Mouse (Mus musculus) liver, embryonic 14.5 days (tissue): ENCODE data around the gene Ptpa. TPM values are rescaled to one million over a fixed set of nuclear protein-coding genes. Genes with fewer than 3 reads are reported as not detected.
"Not testable (repeated sequence)": the region's sequence is repeated elsewhere in the genome, so short reads cannot be mapped to it uniquely, and the experiment has no call there.

Experiments
- ATAC-seq: fragments of 200-750 bp; cut with Nextera tagmentation; 2 replicates; pipeline ENCODE4 v1.8.0; 2017; ENCODE audit warnings: moderate number of reproducible peaks, mild to moderate bottlenecking, moderate library complexity; ENCODE audit not compliant: insufficient read depth
- DNase-seq, 3 experiments: peaks; one replicate each; pipeline ENCODE4 v3.0.0-alpha.2; 2012 to 2013; ENCODE audit warnings: low read depth in 3 of 3, low spot score in 3 of 3
- H3K27ac ChIP-seq: fragments of 300-500 bp; sonication (generic); 2 replicates; pipeline ENCODE4 v1.5.1; 2014; ENCODE audit warnings: moderate library complexity, mild to moderate bottlenecking, control low read depth, inconsistent platforms
- H3K27me3 ChIP-seq: fragments of 300-500 bp; sonication (generic); 2 replicates; pipeline ENCODE4 v1.6.1; 2014; ENCODE audit warnings: mild to moderate bottlenecking, low read length, moderate library complexity; ENCODE audit not compliant: control insufficient read depth, insufficient read depth
- H3K36me3 ChIP-seq: fragments of 300-500 bp; sonication (generic); replicated peaks from 2 replicates; pipeline ENCODE4 v1.6.1; 2014; ENCODE audit warnings: low read depth; ENCODE audit not compliant: control insufficient read depth, insufficient read depth
- H3K4me1 ChIP-seq, 2 experiments: fragments of 200-500 bp in 1 of 2; fragments of 300-500 bp in 1 of 2; sonication (generic) in 1 of 2; replicated peaks; 2 replicates each; pipeline ENCODE4 v1.6.1; 2012 to 2014; ENCODE audit warnings: antibody characterized with exemption in 1 of 2, inconsistent platforms in 1 of 2, low read length in 1 of 2; ENCODE audit not compliant: control insufficient read depth in 2 of 2, insufficient read depth in 2 of 2
- H3K4me2 ChIP-seq: fragments of 300-500 bp; sonication (generic); 2 replicates; pipeline ENCODE4 v1.6.1; 2014; ENCODE audit warnings: low read depth, mild to moderate bottlenecking, control low read depth, moderate library complexity
- H3K4me3 ChIP-seq, 2 experiments: fragments of 200-500 bp in 1 of 2; fragments of 300-500 bp in 1 of 2; sonication (generic) in 1 of 2; 2 replicates each; pipeline ENCODE4 v1.5.1; 2012 to 2014; ENCODE audit warnings: low read depth in 2 of 2, low read length in 2 of 2, mild to moderate bottlenecking in 2 of 2, control low read depth in 1 of 2, inconsistent platforms in 1 of 2, moderate library complexity in 1 of 2; ENCODE audit not compliant: insufficient read depth in 1 of 2
- H3K9ac ChIP-seq: fragments of 300-500 bp; sonication (generic); replicated peaks from 2 replicates; pipeline ENCODE4 v1.6.1; 2014; ENCODE audit warnings: mild to moderate bottlenecking, control low read depth, moderate library complexity
- H3K9me3 ChIP-seq: fragments of 300-500 bp; sonication (generic); 2 replicates; pipeline ENCODE4 v1.6.1; 2016; ENCODE audit warnings: low read length, mixed read lengths; ENCODE audit not compliant: control insufficient read depth
- CTCF ChIP-seq: IDR thresholded peaks from 2 replicates; pipeline ENCODE4 v1.5.1; 2016; ENCODE audit warnings: antibody characterized with exemption, low read depth, control low read depth
- EP300 ChIP-seq: IDR thresholded peaks from 2 replicates; pipeline ENCODE4 v1.6.1; 2016; ENCODE audit warnings: antibody characterized with exemption, low read depth
- WGBS: fragments of 180-500 bp; shearing (Covaris S2); extraction: QIAGEN DNeasy Blood & Tissue Kit; methylation state at CpG from one replicate; pipeline ENCODE4 v1.1.7; 2014; ENCODE audit not compliant: insufficient replicate concordance; 5-methylcytosine and 5-hydroxymethylcytosine counted together
- polyA plus RNA-seq, 2 experiments: library from polyadenylated mRNA; depleted of rRNA in 1 of 2; stranded (reverse) in 1 of 2; unstranded in 1 of 2; fragments of >200 nt; fragmentation: Nextera tagmentation in 1 of 2; extraction: Ambion mirVana in 1 of 2; gene quantifications; 2 replicates each; pipeline versions ENCODE4 v1.2.1 to v1.2.3; 2012 to 2014

The Ptpa gene
- polyA plus RNA-seq, 2 experiments: 63.3 to 78.2 TPM

DNA sequence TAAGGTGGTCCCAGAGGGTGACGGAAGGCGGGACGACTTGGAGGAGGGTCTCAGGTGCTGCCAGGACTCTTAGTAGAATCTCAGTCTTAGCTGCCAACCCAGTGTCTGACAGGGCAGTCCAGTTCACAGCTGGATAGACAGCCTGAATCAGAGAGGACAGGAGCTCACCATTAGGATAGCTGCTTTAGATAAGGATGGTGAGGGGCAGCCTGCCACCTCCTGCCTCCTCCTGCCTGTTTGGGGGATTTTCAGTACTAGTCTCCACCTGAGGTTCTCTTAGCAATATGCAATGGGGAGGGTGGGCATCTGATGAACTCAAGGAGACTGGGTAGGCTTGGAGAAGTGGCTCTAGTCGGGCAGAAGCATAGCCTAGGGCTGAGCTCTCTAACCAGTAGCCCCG, 1.2 kb upstream of the Ptpa start:
- DNase-seq (peak in 1 of 3 experiments; percentile 22), ATAC-seq (no peak)
- WGBS: 52% methylated on average over 5 of the region's 5 CpGs
- H3K4me3 ChIP-seq: peak overlapping the region; percentile 76 to 80
- peak overlapping the region; percentile 88 for H3K9ac ChIP-seq
- H3K4me2 ChIP-seq: peak overlapping the region; percentile 90
- H3K4me1 ChIP-seq: peaks cover 24 to 29% of the 10 kb centered on the region in 2 experiments
- H3K9me3 ChIP-seq: no peaks in the 10 kb centered on the region
- TF ChIP-seq CTCF: no peak
- no peak for TF ChIP-seq EP300
- H3K27ac ChIP-seq: peak overlapping the region; percentile 82
- H3K27me3 ChIP-seq: no peaks in the 10 kb centered on the region
- H3K36me3 ChIP-seq: peaks cover 11% of the 10 kb centered on the region

DNA sequence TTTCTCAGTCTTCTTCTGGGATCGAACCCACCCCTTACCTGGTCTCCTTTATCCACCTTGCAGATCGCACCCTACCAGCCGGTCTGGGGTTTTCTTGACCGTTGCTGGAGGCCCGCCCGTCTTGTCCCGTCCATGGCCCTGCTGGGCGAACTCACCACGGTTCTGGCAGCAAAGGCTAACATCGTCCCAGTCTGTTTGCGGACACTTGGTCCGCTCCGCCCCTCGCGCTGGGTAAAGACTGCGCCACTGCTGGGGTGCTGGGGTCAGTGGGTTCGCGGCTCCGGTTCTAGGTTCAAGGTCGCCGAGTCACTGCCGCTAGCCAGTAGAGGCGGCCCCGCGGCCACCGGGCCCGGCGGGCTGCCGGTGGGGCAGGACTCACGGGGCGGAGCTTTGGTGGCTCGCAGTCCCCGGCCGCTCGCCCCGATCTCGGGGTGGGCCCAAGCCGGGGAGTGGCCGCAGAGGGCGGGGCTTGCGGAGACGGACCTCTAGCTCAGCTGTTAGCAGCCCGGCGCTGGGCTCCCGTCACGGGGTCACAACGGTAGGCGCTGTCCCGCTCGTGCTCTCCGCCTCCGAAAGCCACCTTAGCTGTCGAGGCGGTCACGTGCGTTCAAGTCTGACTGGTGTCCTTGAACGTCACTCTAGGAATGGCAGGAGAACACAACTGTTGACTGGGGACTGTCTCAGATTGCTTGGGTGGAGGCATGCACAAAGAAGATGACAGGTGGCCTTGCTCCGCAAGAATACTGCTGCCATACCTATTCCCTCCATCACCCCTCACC, 493 bp upstream of the Ptpa start, which contains the start of gene Crat:
TSS of gene Crat (minus strand) at position 657 of the 779 bp plus-strand sequence.
- DNase-seq (peak; percentile 80 to 83 (median 83)), ATAC-seq (peak; percentile 87)
- H3K27ac ChIP-seq: peak within 1 kb of the TSS; percentile 98
- no peaks in the 10 kb centered on the region for H3K9me3 ChIP-seq
- peak within 1 kb of the TSS; percentile 90 for H3K4me2 ChIP-seq
- H3K27me3 ChIP-seq: no peaks in the 10 kb centered on the region
- TF ChIP-seq CTCF (peak; percentile 5; the same call in 1 of the 2 replicates), EP300 (no peak)
- 1% methylated on average over 58 of the region's 58 CpGs for WGBS
- H3K4me1 ChIP-seq: peaks cover 24 to 29% of the 10 kb centered on the region in 2 experiments
- peak within 1 kb of the TSS; percentile 76 to 80 for H3K4me3 ChIP-seq
- H3K36me3 ChIP-seq: peaks cover 9% of the 10 kb centered on the region
- H3K9ac ChIP-seq: peak within 1 kb of the TSS; percentile 88

DNA sequence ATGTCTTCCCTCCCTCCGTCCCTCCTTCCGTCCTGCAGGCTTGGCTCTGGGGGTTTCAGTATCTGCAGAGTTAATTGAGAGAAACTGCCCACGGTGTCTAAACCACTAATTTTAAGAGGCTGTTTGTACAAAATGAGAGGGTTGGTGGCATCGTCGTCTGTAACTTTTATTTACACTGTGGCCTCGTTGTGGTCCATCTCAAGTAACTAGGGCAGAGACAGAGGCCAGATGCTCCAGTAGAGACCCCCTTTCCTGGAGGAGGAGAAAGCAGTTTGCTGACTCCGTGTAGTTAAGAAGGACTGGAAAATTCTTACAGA, 768 bp downstream of the Ptpa start:
- whole genome bisulfite sequencing: under 1% methylated on average over 7 of the region's 7 CpGs
- Histone ChIP-seq H3K4me3 (peak overlapping the region; percentile 76 to 80), H3K27me3 (no peaks in the 10 kb centered on the region), H3K4me2 (peak overlapping the region; percentile 90), H3K27ac (peak overlapping the region; percentile 98), H3K9me3 (no peaks in the 10 kb centered on the region), H3K9ac (peak overlapping the region; percentile 88), H3K4me1 (peaks cover 24 to 29% of the 10 kb centered on the region in 2 experiments), H3K36me3 (peaks cover 8% of the 10 kb centered on the region)
- ATAC-seq: no peak
- no peak for TF ChIP-seq CTCF
- no peak for DNase-seq

DNA sequence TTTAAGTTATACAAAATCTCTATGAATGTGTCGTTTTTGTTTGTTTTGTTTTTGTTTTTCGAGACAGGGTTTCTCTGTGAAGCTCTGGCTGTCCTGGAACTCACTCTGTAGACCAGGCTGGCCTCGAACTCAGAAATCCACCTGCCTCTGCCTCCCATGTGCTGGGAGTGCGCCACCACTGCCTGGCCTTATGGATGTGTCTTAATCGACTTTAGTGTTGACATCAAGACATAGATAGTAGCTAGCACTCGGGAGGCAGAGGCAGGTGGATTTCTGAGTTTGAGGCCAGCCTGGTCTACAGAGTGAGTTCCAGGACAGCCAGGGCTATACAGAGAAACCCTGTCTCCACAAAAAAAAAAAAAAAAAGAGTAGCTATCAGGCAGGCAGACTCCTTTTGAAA, 1.3 kb downstream of the Ptpa start:
- H3K27ac ChIP-seq: peak overlapping the region; percentile 98
- TF ChIP-seq CTCF: 0 out of 2 replicates have a peak, but pooled peaks have one; percentile 31
- H3K4me3 ChIP-seq: peak overlapping the region; percentile 61 to 76
- peak overlapping the region; percentile 88 for H3K9ac ChIP-seq
- not testable (repeated sequence) for H3K27me3 ChIP-seq, H3K36me3 ChIP-seq, DNase-seq, H3K9me3 ChIP-seq
- ATAC-seq: 0 out of 2 replicates have a peak, but pooled peaks have one; percentile 3
- H3K4me1 ChIP-seq: peaks cover 24 to 29% of the 10 kb centered on the region in 2 experiments
- WGBS: 23% methylated on average over 6 of the region's 6 CpGs
- H3K4me2 ChIP-seq: peak overlapping the region; percentile 90

GRCm38 (mm10) chr2:30417595-30418165, 1.8 kb downstream of the Ptpa start:
- Histone ChIP-seq H3K27me3 (no peaks in the 10 kb centered on the region), H3K4me2 (peak overlapping the region; percentile 90), H3K4me1 (peaks cover 24 to 29% of the 10 kb centered on the region in 2 experiments), H3K4me3 (peak overlapping the region; percentile 61 to 76), H3K9ac (peak overlapping the region; percentile 88), H3K9me3 (no peaks in the 10 kb centered on the region), H3K36me3 (peaks cover 10% of the 10 kb centered on the region), H3K27ac (peak overlapping the region; percentile 98)
- TF ChIP-seq EP300 (peak; percentile 74), CTCF (no peak)
- DNase-seq (peak; percentile 63 to 68 (median 65)), ATAC-seq (peak; percentile 65)
- 19% methylated on average over 5 of the region's 5 CpGs for WGBS
